Mouse (Mus musculus) cerebral cortex, adult 2 months (tissue): ENCODE results near the gene Gm42957.

Source experiments
- WGBS: fragments of 180-500 bp; shearing (Covaris S2); methylation state at CpG from one replicate; pipeline ENCODE4 v1.1.7; 2018; 5-methylcytosine and 5-hydroxymethylcytosine counted together

Gm42957 gene

DNA sequence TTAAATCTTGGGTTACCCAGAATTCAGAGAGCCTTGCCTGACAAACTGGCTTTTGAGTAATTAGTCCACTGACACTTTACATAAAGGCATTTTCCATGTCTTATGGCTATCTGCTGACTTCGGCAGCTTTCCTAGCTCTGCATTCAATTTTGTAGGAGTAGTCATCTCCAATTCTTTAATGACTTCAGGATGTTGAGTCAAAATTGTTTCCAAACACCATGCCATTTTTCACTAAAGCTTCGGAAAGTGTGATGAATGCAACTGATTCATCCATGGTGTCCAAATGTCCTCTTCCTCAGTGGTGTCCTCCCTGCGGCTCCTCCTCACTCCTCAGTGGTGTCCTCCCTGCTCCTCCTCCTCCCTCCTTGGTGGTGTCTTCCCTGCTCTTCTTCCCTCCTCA lies 17.3 kb upstream of the Gm42957 start:
- WGBS, result 78% methylated on average over 3 of the region's 3 CpGs

DNA sequence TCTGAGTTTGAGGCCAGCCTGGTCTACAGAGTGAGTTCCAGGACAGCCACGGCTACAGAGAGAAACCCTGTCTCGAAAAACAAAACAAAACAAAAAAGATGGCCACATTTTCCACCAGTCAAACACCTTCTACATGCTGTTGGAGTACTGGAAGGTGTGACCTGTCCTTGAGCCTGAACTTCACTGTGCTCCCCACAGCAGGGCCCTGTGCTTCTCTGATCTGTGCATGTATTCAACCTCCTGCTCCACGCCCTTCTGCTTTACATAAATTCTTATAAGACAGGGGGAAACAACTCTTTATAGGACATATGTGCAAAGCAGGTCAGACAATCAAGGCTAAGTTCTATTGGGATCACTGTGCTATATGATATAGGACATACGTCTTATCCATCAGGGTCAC lies 12.1 kb upstream of the Gm42957 start:
- 93% methylated on average over 4 of the region's 4 CpGs for WGBS

- under 1% methylated on average over 48 of the region's 48 CpGs for WGBS
These were observed 5.3 kb upstream of the Gm42957 start, which contains the start of gene Rbm8a for GRCm38 (mm10) chr3:96629729-96630600. TSS of gene Rbm8a (plus strand) at chr3:96629933.

GRCm38 (mm10) chr3:96634015-96634414 lies 1.3 kb upstream of the Gm42957 start:
- WGBS, result 60% methylated on average over 1 of the region's 1 CpGs

DNA sequence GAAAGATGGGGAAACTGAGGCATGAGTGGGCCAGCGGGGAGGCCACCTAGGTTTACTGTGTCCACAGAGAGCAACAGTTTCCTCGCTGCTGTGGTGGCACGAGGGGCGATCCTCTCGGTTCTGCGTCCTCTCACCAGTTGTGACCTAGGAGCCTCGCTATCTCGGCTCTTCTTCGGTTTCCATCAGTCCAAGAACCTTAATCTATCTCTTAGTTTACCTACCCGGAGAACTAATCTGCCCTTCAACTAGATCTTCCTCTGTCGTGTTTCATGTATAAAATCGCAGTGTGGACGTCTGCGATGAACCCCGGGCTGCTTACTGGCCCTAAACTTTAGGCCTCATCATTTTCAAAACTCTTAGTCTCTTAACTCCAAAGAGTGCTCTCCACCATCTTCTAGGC lies 632 bp downstream of the Gm42957 start:
- 8% methylated on average over 15 of the region's 15 CpGs for WGBS

- WGBS, result 72% methylated on average over 11 of the region's 11 CpGs
These were observed 1.2 kb downstream of the Gm42957 start for GRCm38 (mm10) chr3:96636448-96636847.

DNA sequence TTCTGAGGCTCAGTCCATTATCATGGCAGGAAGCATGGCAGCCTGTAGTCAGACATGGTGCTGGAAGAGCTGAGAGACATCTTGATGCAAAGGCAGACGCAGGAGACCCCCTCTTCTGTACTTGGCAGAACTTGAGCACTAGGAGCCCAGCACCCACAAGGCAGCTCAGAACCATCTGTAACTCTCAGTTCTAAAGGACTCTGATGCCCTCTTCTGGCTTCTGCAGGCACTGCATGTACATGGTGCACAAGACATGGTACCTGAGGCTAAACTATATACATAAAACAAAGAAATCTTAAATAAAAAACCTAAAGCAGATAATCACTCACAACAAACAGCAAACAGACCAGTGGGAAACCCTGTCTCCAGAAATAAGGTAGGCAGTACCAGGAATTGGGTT lies 3.9 kb downstream of the Gm42957 start:
- WGBS, result 61% methylated on average over 1 of the region's 1 CpGs

GRCm38 (mm10) chr3:96645018-96645649 lies 9.9 kb downstream of the Gm42957 start, which contains the start of gene Itga10:
TSS of gene Itga10 (plus strand) at chr3:96645584.
- 60% methylated on average over 7 of the region's 7 CpGs for WGBS

DNA sequence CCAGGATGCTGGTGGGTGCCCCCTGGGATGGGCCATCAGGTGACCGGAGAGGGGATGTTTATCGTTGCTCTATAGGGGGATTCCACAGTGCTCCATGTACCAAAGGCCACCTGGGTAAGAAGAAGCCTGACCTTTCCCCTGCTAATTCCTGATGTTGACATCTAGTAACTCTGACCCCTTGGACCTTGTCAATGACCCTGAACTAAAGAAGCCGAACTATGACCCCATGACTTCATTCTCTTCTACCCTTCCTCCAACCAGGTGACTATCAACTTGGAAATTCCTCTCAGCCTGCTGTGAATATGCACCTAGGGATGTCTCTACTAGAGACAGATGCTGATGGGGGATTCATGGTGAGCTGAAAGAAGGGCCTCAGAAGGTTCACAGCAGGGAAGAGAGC lies 12.1 kb downstream of the Gm42957 start:
- 86% methylated on average over 3 of the region's 3 CpGs for WGBS

GRCm38 (mm10) chr3:96660901-96661300 lies 25.6 kb downstream of the Gm42957 start:
- 83% methylated on average over 2 of the region's 2 CpGs for WGBS

DNA sequence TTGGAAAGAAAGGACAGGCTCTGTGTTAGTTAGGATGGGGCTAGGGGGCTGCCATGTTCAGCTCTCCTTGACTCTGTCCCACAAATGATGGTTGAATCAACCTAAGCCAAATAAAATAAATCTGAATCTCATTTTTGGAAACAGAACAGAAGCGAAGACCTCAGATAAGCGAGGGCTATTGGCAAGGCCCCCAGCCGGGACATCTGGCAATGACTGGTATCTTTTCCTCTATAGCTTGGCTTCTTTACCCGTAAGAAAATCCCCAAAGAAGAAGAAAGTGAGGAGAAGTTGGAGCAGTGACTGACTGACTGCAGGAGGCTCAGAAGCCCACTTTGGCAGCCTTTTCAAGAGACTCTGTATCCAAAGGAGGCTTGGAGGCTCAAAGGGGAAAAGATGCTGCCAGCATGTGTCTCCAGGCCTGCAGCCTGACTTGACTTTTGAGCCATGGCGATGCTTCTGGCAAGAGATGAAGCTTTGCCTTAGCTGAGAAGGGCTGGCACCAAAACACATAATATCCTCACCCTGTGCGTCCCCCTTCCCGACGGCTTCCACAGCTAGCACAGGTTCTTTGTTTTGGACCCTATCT lies 27.6 kb downstream of the Gm42957 start:
- WGBS, result 27% methylated on average over 8 of the region's 8 CpGs

DNA sequence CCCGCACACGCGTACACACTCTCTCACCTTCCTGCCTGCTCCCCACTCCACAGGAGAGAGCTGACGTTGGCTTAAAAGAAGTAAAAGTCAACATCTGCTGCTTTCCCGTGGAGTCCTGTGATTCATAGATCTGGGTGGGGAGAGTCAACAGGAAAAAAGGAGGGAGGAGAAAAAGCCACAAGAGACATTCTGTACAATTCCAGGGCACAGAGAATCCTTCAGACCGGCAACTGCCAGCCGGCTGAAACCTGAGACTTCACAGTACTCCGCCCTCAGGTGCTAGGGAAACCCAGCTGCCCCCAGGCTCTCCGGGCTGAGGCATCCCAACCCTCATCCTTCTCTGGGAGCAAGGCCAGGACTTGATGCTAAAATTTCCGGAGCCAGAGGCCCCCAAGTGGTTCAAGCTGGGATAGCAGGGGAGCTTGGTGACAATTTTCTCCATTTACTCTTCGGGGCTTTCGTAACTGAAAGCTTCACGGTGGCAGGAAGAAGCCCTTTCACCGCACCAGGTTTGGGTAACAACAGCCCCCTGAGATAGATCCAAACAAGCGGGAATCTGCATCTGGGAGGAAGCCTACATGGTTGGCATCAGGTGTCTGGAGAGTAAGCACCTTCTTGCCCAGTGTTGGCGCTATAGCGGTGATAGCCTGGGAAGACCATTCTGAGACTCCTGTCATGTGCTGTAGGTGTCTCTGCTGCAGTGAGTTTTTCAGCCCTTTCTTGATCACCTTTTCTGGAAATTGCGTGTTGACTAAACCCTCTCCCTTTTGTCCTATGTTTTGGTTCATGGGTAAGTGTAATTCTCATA lies 28.4 kb downstream of the Gm42957 start:
- 3% methylated on average over 18 of the region's 18 CpGs for WGBS

DNA sequence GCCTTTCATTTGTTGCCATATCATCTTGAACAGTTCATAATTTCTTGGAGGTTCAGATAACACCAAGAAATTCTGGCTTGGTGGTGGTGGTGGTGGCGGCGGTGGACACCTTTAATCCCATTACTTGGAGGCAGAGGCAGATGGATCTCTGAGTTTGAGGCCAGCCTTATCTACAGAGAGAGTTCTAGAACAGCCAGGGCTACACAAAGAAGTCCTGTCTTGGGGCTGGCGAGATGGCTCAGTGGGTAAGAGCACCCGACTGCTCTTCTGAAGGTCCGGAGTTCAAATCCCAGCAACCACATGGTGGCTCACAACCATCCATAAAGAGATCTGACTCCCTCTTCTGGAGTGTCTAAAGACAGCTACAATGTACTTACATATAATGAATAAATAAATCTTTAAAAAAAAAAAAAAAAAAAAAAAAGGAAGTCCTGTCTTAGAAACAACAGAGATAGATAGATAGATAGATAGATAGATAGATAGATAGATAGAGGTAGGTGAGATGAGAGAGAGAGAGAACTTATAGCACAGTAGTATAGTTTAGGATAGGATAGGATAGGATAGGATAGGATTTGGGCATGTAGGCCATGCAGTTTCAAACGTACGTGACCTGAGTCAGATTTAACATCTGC lies 30.6 kb downstream of the Gm42957 start:
- 94% methylated on average over 7 of the region's 7 CpGs for WGBS

DNA sequence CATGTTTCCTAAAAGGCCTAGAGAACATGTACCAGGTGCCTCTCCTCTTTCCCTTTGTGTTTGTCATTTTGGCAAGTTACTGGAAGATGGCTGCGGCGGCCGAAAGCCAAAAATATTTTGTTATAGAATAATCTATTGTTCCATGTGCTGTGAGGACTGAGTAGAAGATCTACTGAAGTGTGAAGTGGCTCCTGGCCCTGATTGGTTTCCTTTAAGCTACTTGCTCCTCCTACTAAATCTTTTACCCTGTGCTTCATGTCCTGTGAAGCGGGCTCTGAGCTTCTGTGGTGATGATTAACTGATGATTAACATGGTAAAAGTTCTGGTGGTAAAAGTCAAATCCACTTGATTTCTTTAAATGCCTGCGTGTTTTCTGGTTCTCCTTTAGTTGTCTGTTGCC lies 31.6 kb downstream of the Gm42957 start:
- WGBS, result 94% methylated on average over 5 of the region's 5 CpGs

- WGBS, result 43% methylated on average over 1 of the region's 1 CpGs
These were observed 32.0 kb downstream of the Gm42957 start for GRCm38 (mm10) chr3:96667316-96667715.

DNA sequence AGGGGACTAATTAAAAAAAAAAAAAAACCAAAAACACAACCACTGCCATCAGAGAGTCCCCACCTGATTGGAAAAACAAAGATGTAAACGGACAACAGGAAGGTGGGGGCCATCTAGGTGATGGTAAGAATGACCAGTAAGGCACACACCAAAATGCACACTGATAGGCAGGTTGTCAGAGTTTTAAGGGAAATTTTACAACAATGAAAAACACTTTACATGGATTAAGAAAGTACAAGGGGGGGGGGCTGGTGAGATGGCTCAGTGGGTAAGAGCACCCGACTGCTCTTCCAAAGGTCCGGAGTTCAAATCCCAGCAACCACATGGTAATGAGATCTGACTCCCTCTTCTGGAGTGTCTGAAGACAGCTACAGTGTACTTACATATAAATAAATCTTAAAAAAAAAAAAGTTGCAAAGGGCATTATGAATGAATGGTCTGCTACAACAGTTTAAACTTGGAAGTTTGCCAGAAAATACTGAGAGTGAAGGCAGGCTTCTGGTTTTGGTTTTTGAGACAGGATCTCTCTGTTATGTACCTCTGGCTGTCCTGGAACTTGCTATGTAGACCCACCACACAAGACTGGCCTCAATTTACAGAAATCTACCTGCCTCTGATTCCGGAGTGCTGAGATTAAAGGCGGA lies 33.3 kb downstream of the Gm42957 start:
- whole genome bisulfite sequencing, result 88% methylated on average over 5 of the region's 5 CpGs

- WGBS, result 5% methylated on average over 35 of the region's 35 CpGs
These were observed 34.6 kb downstream of the Gm42957 start, which contains the start of gene Ankrd35 for GRCm38 (mm10) chr3:96669727-96670468. TSS of gene Ankrd35 (plus strand) at chr3:96670131.

DNA sequence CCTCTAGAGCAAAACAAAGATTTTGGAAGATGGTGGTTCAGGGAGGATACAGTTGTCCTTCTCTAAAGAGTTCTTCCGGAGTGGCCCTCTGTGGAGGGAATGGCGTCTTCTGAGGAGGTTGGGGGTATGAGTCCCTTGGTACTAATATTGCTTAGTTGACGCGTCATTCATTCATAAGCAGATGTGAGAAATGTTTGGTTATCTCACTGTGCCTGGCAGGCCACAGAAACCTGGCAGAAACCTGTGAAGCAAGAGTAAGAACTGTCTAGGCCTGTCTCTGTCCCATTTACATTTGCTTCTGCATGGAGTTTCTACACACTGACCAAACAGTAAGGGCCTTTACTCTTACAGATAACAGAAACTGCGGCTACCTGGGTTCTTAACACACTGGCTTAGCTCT lies 36.2 kb downstream of the Gm42957 start:
- 97% methylated on average over 5 of the region's 5 CpGs for WGBS

DNA sequence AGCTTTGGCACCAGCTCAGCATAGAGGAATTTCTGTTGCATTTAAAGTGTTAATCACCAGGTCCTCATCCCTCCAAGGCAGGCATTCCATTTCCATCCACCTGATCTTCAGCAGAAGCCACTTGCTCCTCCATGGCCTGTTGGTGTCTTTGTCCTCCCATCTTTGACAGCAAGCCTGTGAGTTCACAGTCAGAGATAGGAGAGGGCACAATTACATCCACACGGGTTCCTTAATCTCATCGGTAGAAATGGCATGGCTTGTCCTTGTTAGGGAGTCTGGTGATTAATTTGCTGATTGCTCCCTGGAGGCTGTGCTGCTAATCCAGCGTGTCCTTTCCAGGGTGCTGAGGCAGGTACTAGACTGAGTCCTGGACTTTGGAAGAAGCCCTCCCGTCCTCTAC lies 38.2 kb downstream of the Gm42957 start:
- WGBS, result 85% methylated on average over 4 of the region's 4 CpGs

GRCm38 (mm10) chr3:96674442-96674841 lies 39.2 kb downstream of the Gm42957 start:
- WGBS, result 84% methylated on average over 8 of the region's 8 CpGs
